Mouse (Mus musculus) brain, embryonic 14.5 days (tissue): ENCODE measurements at regions not wholly inside any gene's neighbourhood (a gene's known extent, or its start where the extent isn't known, plus 50 kb on each side); places are given as distances from the start of the nearest gene placed in this dataset.

Experiments
- CTCF ChIP-seq: fragments of 200-500 bp; IDR thresholded peaks from 2 replicates; pipeline ENCODE4 v1.5.1; 2012; ENCODE audit warnings: inconsistent platforms, mild to moderate bottlenecking, moderate library complexity, borderline replicate concordance; ENCODE audit not compliant: insufficient read depth, insufficient read length; ENCODE audit errors: extremely low read depth
- POLR2A ChIP-seq: fragments of 200-500 bp; IDR thresholded peaks from 2 replicates; pipeline ENCODE4 v1.6.1; 2012; ENCODE audit warnings: mild to moderate bottlenecking, inconsistent platforms, borderline replicate concordance; ENCODE audit not compliant: poor library complexity, insufficient read depth, insufficient read length, severe bottlenecking; ENCODE audit errors: extremely low read depth

- TF ChIP-seq CTCF (no peak), POLR2A (no peak)
These were observed 71.9 kb downstream of the Zfp330 start for GRCm38 (mm10) chr8:82702044-82702443.
